Mouse (Mus musculus) E14TG2a.4 (cell line): Measurements from ENCODE around the gene Npr1.

ENCODE experiments used
- CTCF ChIP-seq: conservative IDR thresholded peaks from 2 replicates; pipeline ENCODE4 v1.5.1; 2014; ENCODE audit warnings: low read length
- POU5F1 ChIP-seq: IDR thresholded peaks from 2 replicates; pipeline ENCODE4 v1.6.1; 2014; ENCODE audit warnings: low read length, borderline replicate concordance

DNA sequence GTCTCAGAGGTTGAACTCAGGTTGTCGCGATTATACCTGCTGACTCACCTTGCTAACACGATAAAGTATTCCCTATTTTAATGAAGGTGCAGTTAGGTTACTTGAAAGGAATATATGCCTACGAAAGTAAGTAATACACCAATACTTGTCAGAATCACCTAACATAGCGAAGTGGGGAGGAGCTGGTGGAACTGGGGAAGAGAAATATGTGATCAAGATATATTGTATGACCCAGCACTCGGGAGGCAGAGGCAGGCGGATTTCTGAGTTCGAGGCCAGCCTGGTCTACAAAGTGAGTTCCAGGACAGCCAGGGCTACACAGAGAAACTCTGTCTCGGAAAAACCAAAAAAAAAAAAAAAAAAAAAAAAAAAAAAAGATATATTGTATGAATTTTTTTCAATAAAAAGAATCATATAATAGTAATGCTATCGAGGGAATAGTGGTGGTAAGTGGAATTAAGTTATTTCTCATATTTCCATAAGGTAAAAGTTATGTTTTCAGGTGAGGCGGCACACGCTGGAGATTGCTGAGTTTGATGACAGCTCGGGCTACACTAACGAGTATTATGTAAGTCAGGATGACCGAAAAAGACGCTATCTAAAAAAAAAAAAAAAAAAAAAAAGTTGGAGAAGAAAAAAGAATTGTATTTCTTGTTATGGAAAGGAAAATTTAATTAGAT, 9.6 kb upstream of the Npr1 start:
- no peak for TF ChIP-seq CTCF
- TF ChIP-seq POU5F1, result no peak
